Mouse (Mus musculus) midbrain, embryonic 15.5 days (tissue): ENCODE results near the gene Klhl29. TPM values are rescaled to one million over a fixed set of nuclear protein-coding genes. Genes with fewer than 3 reads are reported as not detected.

Experiments used
- ATAC-seq: fragments of 200-750 bp; cut with Nextera tagmentation; replicated peaks from 2 replicates; pipeline ENCODE4 v1.8.0; 2017; ENCODE audit warnings: moderate TSS enrichment
- H3K27ac ChIP-seq: fragments of 300-500 bp; sonication (generic); 2 replicates; pipeline ENCODE4 v1.5.1; 2015; ENCODE audit warnings: mild to moderate bottlenecking, inconsistent platforms
- H3K27me3 ChIP-seq: fragments of 300-500 bp; sonication (generic); replicated peaks from 2 replicates; pipeline ENCODE4 v1.6.1; 2015; ENCODE audit warnings: inconsistent platforms
- H3K36me3 ChIP-seq: fragments of 300-500 bp; sonication (generic); replicated peaks from 2 replicates; pipeline ENCODE4 v1.6.1; 2015; ENCODE audit warnings: inconsistent platforms
- H3K4me1 ChIP-seq: fragments of 300-500 bp; sonication (generic); 2 replicates; pipeline ENCODE4 v1.6.1; 2015; ENCODE audit warnings: inconsistent platforms
- H3K4me2 ChIP-seq: fragments of 300-500 bp; sonication (generic); 2 replicates; pipeline ENCODE4 v1.6.1; 2015; ENCODE audit warnings: inconsistent platforms, mild to moderate bottlenecking, moderate library complexity
- H3K4me3 ChIP-seq: fragments of 300-500 bp; sonication (generic); 2 replicates; pipeline ENCODE4 v1.5.1; 2015; ENCODE audit warnings: mild to moderate bottlenecking, inconsistent platforms
- H3K9ac ChIP-seq: fragments of 300-500 bp; sonication (generic); 2 replicates; pipeline ENCODE4 v1.6.1; 2015; ENCODE audit warnings: mild to moderate bottlenecking, inconsistent platforms
- H3K9me3 ChIP-seq: fragments of 300-500 bp; sonication (generic); 2 replicates; pipeline ENCODE4 v1.6.1; 2016; ENCODE audit warnings: inconsistent platforms
- WGBS: fragments of 180-500 bp; shearing (Covaris S2); methylation state at CpG from one replicate; pipeline ENCODE4 v1.1.7; 2015; ENCODE audit warnings: mixed read lengths; 5-methylcytosine and 5-hydroxymethylcytosine counted together
- polyA plus RNA-seq: library from polyadenylated mRNA; unstranded; fragments of >200 nt; fragmentation: Nextera tagmentation; extraction: Ambion mirVana; gene quantifications from 2 replicates; pipeline ENCODE4 v1.2.1, GENCODE M21; 2015

Klhl29 gene
- polyA plus RNA-seq, 1 experiment from 2014 or later = 5.2 TPM

DNA sequence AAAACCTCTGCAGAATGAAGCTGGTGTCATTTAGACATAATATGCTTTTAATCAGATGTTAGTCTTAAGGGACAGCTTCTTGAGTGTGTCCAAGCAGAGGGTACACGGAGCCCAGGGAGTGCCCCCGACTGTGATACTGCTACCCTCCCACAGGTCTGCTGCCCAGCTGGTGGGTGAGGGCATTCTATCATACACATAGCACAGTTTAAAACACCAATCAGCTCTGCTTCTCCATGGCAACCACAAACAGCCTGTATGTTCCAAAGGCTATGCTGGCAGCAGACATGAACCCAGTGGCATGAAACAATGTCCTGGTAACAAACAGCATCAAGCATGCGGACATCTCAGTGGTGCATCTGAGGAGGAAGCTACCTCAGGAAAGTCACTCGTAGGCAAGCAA is 192.9 kb downstream of the Klhl29 start:
- no peaks in the 10 kb centered on the region for H3K9me3 ChIP-seq
- no peak overlapping the region for H3K9ac ChIP-seq
- no peaks in the 10 kb centered on the region for H3K27me3 ChIP-seq
- ATAC-seq = 0 out of 2 replicates have a peak, but pooled peaks have one; percentile 38
- WGBS = 63% methylated on average over 4 of the region's 4 CpGs
- H3K4me3 ChIP-seq = no peak overlapping the region
- no peaks in the 10 kb centered on the region for H3K36me3 ChIP-seq
- H3K4me2 ChIP-seq = no peak overlapping the region
- peaks cover 21% of the 10 kb centered on the region for H3K4me1 ChIP-seq
- no peak overlapping the region for H3K27ac ChIP-seq

GRCm38 (mm10) chr12:5182165-5182564 is 193.3 kb downstream of the Klhl29 start:
- peaks cover 21% of the 10 kb centered on the region for H3K4me1 ChIP-seq
- 77% methylated on average over 4 of the region's 4 CpGs for WGBS
- H3K9ac ChIP-seq = no peak overlapping the region
- H3K27ac ChIP-seq = no peak overlapping the region
- H3K27me3 ChIP-seq = no peaks in the 10 kb centered on the region
- H3K36me3 ChIP-seq = no peaks in the 10 kb centered on the region
- no peak overlapping the region for H3K4me3 ChIP-seq
- ATAC-seq = no peak
- H3K4me2 ChIP-seq = no peak overlapping the region
- no peaks in the 10 kb centered on the region for H3K9me3 ChIP-seq

GRCm38 (mm10) chr12:5176716-5177341 is 198.7 kb downstream of the Klhl29 start:
- no peak for ATAC-seq
- H3K9me3 ChIP-seq = no peaks in the 10 kb centered on the region
- peaks cover 18% of the 10 kb centered on the region; the same call in 1 of the 2 replicates for H3K4me1 ChIP-seq
- no peak overlapping the region for H3K9ac ChIP-seq
- 76% methylated on average over 5 of the region's 5 CpGs for WGBS
- no peak overlapping the region for H3K4me3 ChIP-seq
- H3K36me3 ChIP-seq = no peaks in the 10 kb centered on the region
- H3K27me3 ChIP-seq = no peaks in the 10 kb centered on the region
- H3K27ac ChIP-seq = no peak overlapping the region
- H3K4me2 ChIP-seq = no peak overlapping the region

DNA sequence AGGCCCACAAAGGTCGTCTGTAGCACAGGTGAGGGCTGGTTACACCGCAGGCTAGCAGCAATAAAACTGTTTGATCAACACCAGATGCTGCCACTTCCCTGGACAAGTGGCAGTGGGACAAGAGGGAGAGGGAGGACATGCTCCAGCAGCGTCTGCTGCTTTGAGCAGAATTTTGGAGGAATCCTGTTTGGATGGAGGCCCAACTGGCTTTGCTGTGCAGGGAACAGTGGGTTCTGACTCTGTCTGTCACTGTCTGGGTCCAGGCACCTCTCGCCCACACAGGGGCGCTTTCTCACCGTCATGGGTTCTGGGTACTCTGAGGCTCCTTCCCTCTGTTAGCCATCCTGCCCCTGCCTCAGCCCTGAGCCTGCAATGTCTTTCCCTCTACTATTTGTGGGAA is 209.3 kb downstream of the Klhl29 start:
- Histone ChIP-seq H3K27me3 (no peaks in the 10 kb centered on the region), H3K4me2 (no peak overlapping the region), H3K4me1 (peaks cover 9% of the 10 kb centered on the region; the same call in 1 of the 2 replicates), H3K36me3 (no peaks in the 10 kb centered on the region), H3K4me3 (no peak overlapping the region), H3K27ac (no peak overlapping the region), H3K9ac (no peak overlapping the region), H3K9me3 (no peaks in the 10 kb centered on the region)
- ATAC-seq = 0 out of 2 replicates have a peak, but pooled peaks have one; percentile 65
- WGBS = 57% methylated on average over 6 of the region's 6 CpGs

DNA sequence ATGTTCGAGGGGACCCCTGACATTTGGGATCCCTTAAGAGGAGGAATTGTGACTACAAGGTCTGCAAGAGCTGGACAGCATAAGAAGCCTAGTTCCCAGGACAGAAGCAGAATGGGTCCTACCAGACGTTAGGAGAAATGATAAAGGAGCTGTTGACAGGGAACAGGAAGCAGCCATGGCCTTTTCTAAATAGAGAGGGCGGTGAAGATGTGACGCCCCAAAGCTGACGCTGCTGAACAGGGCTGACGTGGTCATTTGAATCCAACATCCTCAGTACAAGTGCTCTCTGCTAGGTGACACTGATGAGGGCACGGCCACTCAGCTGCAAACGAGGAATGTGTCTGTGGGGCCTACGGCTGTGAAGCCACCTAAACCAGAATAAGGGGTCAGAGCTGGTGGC is 210.1 kb downstream of the Klhl29 start:
- Histone ChIP-seq H3K36me3 (no peaks in the 10 kb centered on the region), H3K4me3 (no peak overlapping the region)

GRCm38 (mm10) chr12:5162672-5163071 is 212.8 kb downstream of the Klhl29 start:
- H3K27ac ChIP-seq = 0 out of 2 replicates have a peak overlapping the region, but pooled peaks have one; percentile 46
- H3K4me1 ChIP-seq = peaks cover 9% of the 10 kb centered on the region; the same call in 1 of the 2 replicates
- H3K9me3 ChIP-seq = no peaks in the 10 kb centered on the region
- no peaks in the 10 kb centered on the region for H3K27me3 ChIP-seq
- H3K4me2 ChIP-seq = no peak overlapping the region
- WGBS = 82% methylated on average over 6 of the region's 6 CpGs
- ATAC-seq = no peak
- no peaks in the 10 kb centered on the region for H3K36me3 ChIP-seq
- no peak overlapping the region for H3K9ac ChIP-seq
- no peak overlapping the region for H3K4me3 ChIP-seq

More for the DNA sequence above, 210.1 kb downstream of the Klhl29 start:
- no peak for ATAC-seq
- 83% methylated on average over 9 of the region's 9 CpGs for WGBS
- peaks cover 9% of the 10 kb centered on the region; the same call in 1 of the 2 replicates for H3K4me1 ChIP-seq
- H3K9ac ChIP-seq = no peak overlapping the region
- H3K27ac ChIP-seq = no peak overlapping the region
- no peak overlapping the region for H3K4me2 ChIP-seq
- no peaks in the 10 kb centered on the region for H3K9me3 ChIP-seq
- no peaks in the 10 kb centered on the region for H3K27me3 ChIP-seq

- Histone ChIP-seq H3K36me3 (no peaks in the 10 kb centered on the region), H3K27me3 (no peaks in the 10 kb centered on the region), H3K4me2 (no peak overlapping the region), H3K4me1 (peaks cover 9% of the 10 kb centered on the region; the same call in 1 of the 2 replicates), H3K27ac (no peak overlapping the region), H3K9me3 (no peaks in the 10 kb centered on the region), H3K9ac (no peak overlapping the region), H3K4me3 (no peak overlapping the region)
- 88% methylated on average over 4 of the region's 4 CpGs for WGBS
- no peak for ATAC-seq
These were observed 213.9 kb downstream of the Klhl29 start for GRCm38 (mm10) chr12:5161631-5162030.

- no peak for ATAC-seq
These were observed 217.5 kb downstream of the Klhl29 start for GRCm38 (mm10) chr12:5157931-5158481.

DNA sequence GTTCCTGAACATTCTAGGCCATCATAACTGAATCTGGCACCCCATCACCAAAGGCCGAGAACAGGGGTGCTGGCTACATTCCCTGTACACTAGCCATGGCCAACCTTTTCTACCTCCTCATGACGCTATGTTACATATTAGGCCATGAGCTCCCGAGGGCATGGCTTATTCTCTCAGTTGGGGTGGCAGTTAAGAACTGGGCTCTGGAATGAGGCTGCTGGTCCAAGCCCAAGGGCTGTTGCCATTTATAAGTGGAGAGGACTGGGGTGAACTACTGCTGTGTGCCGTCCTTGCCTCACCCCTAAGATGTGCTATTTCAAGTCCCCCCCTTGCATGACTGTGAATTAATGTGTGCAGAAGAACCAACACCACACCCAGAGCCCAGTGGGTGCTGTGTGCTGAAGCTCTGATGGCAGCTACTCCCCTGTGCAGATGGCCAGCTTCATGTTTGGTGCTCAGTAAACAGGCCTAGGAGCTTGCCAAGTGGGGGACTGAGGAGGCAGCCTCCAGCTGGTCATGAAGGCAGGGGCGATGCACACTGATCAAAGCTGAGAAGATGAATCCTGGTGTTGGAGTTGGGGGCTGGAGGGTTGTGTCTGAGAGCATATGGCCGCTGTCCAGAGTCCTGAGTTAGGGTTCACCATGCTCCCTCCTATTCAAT is 218.3 kb downstream of the Klhl29 start:
- H3K27me3 ChIP-seq = no peaks in the 10 kb centered on the region
- no peaks in the 10 kb centered on the region for H3K9me3 ChIP-seq
- H3K4me3 ChIP-seq = no peak overlapping the region
- H3K4me1 ChIP-seq = no peaks in the 10 kb centered on the region
- H3K36me3 ChIP-seq = no peaks in the 10 kb centered on the region
- H3K27ac ChIP-seq = no peak overlapping the region
- WGBS = 86% methylated on average over 6 of the region's 6 CpGs
- H3K4me2 ChIP-seq = no peak overlapping the region
- ATAC-seq = no peak
- no peak overlapping the region for H3K9ac ChIP-seq

More at GRCm38 (mm10) chr12:5157931-5158481, 217.5 kb downstream of the Klhl29 start:
- Histone ChIP-seq H3K4me3 (no peak overlapping the region), H3K36me3 (no peaks in the 10 kb centered on the region), H3K9ac (no peak overlapping the region), H3K9me3 (no peaks in the 10 kb centered on the region), H3K27me3 (no peaks in the 10 kb centered on the region), H3K4me1 (0 out of 2 replicates have a peak, but pooled peaks cover 2% of the 10 kb centered on the region), H3K4me2 (no peak overlapping the region), H3K27ac (no peak overlapping the region)
- 89% methylated on average over 5 of the region's 5 CpGs for WGBS

GRCm38 (mm10) chr12:5155177-5155576 is 220.3 kb downstream of the Klhl29 start:
- Histone ChIP-seq H3K9me3 (no peaks in the 10 kb centered on the region), H3K4me3 (no peak overlapping the region), H3K27me3 (no peaks in the 10 kb centered on the region), H3K4me2 (no peak overlapping the region), H3K27ac (no peak overlapping the region), H3K4me1 (no peaks in the 10 kb centered on the region), H3K9ac (no peak overlapping the region), H3K36me3 (no peaks in the 10 kb centered on the region)
- ATAC-seq = no peak
- WGBS = 89% methylated on average over 3 of the region's 3 CpGs

DNA sequence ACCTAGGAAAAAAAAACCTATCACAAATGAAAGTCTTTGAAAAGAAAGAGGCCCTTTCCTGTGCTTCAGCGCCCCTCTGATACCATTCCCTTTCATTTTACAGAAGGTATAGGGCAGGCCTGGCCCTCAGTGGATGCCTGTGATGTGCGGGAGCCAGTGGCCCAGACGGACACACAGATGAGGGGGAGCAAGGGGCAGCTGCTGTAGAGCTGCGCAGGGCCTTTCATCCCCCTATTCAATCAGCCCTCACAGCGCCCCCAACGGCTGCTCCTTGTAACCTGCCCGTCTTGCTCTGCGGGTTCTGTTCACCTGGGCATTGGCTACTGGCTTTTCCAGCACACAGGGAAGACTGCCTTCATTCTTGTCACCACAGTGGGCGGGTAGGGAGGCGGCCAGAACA is 223.6 kb downstream of the Klhl29 start:
- Histone ChIP-seq H3K36me3 (no peaks in the 10 kb centered on the region), H3K27ac (0 out of 2 replicates have a peak overlapping the region, but pooled peaks have one; percentile 12), H3K9ac (no peak overlapping the region), H3K9me3 (no peaks in the 10 kb centered on the region), H3K27me3 (no peaks in the 10 kb centered on the region), H3K4me1 (no peaks in the 10 kb centered on the region), H3K4me2 (no peak overlapping the region), H3K4me3 (no peak overlapping the region)
- ATAC-seq = peak; percentile 84
- 25% methylated on average over 10 of the region's 10 CpGs for WGBS

DNA sequence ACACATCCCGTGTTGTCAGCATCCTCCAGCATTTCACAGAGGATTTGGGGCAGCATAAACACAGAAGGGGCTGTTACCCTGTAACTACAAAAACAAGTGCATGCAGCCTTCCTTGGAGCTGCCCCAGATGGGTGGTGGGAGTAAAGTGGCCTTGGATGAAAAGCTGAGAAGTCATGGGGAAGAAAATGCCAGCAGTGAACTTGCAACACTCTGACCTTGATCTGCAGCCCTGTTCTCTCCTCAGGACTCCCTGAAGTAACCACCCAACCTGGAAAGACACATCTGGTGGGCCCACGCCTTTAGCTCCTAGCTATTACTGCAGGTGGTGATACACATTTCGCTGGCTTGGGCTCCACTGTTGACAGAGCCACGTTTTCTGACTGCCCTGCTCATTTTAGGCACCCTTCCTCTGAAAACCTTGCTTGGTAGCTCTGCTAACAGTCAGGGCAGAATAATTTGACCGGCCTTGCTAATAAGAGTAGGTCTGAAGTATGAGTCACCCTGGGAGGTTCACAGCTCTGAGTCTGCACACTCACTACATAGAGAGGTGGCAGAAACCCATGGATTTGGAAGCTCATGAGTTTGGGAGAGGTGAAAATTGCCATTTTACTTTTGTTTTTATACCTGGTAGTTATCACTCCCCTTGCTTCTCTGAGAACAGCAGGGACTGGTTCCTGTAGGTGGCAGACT is 228.0 kb downstream of the Klhl29 start:
- Histone ChIP-seq H3K4me1 (peaks cover 26% of the 10 kb centered on the region), H3K9me3 (no peaks in the 10 kb centered on the region), H3K27me3 (no peaks in the 10 kb centered on the region), H3K27ac (no peak overlapping the region), H3K4me3 (no peak overlapping the region), H3K36me3 (no peaks in the 10 kb centered on the region), H3K9ac (no peak overlapping the region), H3K4me2 (no peak overlapping the region)
- WGBS = 86% methylated on average over 5 of the region's 5 CpGs
- ATAC-seq = no peak
